Mouse (Mus musculus) right cerebral cortex, adult 18-20 months (tissue): ENCODE measurements at regions not wholly inside any gene's neighbourhood (a gene's known extent, or its start where the extent isn't known, plus 50 kb on each side); places are given as distances from the start of the nearest gene placed in this dataset.

Experiments
- DNase-seq: peaks from one replicate; pipeline ENCODE4 v3.0.0; 2022; ENCODE audit warnings: mixed read lengths

DNA sequence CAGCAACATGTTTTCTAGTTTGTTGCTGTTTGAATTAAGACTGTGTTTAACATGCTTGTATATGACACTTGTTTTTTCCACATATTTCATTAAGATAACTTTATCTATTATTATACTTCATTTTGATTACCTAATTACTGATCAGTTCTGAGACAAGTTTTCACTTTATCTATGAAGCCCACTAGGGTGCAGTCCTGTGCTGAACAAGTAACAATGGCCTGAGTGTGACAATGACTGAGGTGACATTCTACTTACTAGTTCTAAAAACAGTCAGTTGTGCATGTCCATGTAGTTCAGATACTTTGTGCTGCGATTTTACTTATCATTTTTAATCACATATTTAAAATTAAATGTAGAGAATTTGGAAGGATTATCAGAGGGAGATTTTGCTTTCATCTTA, 1795.2 kb upstream of the Gm37988 start:
- DNase-seq: no peak

DNA sequence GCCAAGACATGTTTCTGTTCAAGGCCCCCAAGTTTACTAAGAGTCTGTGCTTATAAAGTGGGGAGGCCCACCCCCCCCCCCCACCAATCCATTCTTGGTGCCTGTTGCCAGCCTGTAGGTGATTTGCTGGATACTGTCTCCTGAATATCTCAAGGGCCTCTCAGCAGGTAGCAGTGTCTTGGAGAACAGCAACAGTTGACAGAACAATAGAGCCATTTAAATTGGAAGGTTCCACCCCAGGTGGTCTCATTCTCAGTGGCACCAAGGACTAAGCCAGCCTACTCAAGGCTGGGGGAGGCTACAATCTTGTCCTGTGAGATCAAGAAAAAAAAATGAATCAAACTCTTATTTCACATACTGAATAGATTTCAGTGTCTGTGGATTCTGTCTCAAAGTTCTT, 1744.9 kb upstream of the Gm37988 start:
- DNase-seq: no peak

DNA sequence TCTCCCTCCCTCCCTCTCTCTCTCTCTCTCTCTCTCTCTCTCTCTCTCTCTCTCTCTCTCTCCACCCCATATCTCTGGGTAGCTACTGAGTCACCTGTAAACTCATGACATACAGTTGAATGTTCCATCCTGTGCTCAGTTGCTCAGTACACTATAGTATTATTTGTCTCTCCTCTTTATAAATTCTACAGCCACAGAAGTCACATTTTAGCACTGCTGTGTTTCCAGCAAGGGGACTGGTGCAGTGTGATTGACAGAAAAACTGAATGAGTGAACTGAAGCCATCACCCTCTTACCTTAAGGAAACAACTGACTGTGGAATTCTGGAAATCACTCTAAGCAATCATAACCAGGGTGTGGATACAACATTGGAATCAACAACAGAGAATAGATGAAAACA, 1713.3 kb upstream of the Gm37988 start:
- no peak for DNase-seq

DNA sequence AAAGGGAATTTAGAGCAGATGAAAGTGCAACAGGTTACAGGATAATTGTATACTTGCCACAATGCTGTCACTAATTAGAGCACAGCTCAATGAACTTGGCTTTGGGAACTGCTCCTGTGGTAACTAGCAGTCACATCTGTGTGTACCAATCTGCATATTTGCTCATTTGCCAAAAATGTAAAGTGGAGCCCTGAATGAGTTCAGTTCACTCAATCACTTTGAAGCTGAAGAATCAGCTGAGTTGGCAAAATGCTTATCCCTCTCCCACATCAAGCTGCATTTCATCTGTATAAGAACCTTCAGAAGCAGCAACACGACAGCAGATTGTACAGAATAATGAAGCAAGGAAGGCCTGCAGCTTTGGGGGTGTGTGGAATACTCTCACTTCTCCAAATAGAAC, 1712.8 kb upstream of the Gm37988 start:
- DNase-seq: peak; percentile 13

DNA sequence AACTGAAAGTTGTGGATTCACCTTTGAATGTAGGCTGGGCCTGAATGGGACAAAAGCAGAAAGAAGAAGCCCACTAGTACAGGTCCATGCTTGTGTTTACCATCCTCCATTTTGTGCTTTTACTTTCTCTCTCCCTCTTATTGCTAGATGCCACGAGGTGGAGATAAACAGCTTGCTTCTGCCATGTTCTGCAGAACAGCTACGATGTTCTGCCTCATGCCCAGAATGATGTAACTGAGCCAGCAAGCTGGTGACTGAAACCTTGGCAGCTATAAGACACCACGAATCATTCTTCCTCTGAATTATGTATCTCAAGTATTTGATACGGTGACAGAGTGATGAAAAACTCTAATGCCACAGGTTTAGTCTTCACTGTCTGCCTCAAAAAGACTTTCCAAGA, 1694.1 kb upstream of the Gm37988 start:
- DNase-seq: no peak

DNA sequence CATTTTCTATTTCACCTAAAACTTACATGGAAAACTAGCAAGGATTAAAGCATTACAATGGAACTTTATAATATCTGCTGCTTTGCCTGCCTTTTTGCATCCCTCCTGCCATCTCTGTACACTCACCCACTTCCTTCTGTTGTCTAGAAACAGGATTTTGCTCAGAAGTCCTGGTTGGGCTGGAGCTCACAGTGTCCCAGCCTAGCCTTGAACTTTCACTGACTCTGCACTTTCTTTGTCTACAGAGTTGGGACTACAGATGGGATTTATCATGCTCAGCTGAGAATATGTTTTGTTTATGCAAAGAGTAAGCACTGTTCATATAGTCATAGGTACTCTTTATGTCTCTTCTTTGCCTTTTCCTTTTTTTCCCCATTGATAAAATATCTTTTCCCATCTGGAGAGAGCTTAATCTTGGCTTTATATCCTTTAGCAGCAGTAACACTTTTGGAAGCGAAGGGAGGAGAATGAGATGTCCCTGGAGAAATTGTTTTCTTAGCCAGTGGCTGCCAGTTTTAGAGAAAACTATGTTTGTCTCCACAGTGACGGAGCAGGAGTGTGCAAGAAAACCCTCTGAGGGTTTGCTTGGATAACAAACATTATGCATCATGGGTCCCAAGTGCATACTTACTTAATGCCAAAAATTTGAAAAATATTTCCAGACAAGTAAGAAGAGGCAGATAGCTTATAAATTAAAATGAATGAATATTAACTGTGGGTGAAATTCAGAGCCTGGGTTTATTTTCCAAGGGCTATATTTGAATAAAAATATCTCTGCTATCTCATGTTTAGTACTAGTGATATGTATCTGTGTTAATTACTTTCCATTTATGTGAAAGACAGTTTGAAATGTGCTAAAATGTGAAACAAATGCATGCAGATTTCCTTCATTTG, 1687.9 kb upstream of the Gm37988 start:
- peak; percentile 33 for DNase-seq

DNA sequence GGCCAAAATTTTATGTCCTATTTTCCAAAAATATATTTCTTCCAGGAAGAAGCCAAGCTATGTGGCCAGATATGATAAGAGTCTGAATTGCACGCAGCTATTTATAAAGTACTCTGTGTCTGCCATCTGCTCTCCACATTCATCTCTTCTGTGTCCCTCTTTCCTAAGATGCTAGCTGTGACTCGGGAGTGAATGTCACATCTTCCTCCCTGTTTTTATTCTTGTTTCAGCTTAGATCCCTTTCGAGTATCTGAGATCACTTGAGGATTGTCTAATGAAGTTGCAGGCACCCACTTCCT, 1687.4 kb upstream of the Gm37988 start:
- DNase-seq: peak; percentile 45

DNA sequence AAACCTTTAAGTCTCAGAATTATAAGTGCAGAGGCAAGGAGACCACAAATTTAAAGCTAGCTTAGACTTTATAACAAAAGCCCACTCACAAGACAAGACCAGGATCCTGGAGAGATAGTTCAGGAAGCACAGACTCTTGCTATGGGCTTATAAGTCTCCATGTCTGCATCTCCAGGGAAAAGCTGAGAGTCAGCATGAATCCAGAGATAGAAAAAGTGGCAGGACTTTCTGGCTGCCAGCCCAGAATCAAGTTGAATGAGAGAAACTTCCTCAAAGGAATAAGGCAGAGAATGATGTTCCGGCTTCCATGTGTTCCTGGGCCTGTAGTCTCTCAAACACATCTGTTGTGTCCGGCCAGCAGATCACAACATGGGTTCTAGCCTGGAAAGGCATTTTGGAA, 1686.4 kb upstream of the Gm37988 start:
- DNase-seq: peak; percentile 83

DNA sequence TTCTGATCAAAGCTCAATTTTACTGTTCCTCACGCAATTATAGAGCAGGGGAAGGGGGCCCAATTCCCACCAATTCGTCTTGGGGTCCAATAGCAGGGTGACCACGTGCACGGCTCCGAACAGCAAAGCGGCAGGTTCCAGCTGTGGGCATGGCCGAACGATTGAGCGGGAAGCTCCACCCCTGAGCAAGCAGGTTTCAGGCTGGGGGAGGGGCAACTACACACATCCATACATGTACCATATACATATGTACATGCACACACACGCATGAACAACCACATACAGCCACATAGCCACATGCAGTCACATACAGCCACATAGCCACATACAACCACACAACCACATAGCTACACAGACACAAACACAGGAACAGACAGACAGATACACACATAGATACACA, 1685.9 kb upstream of the Gm37988 start:
- no peak for DNase-seq
